ENCODE assay signal across 24 mouse cellular contexts in genomic region chr17:81282543-81282942, GRCm38 (mm10).
"Had no signal": no experiment of that assay in that cellular context is flagged by ENCODE, and none has a peak within 500 bp of the region (broad histone marks: within the 10 kb centered on the region; RNA-seq: fewer than 3 reads in every experiment).

No protein-coding gene starts in this region.

- H3K9ac ChIP-seq: forebrain, embryonic 15.5 days; forebrain, postnatal 0 days; heart, embryonic 13.5 days; heart, embryonic 15.5 days; hindbrain, embryonic 13.5 days; hindbrain, embryonic 15.5 days; kidney, embryonic 15.5 days; limb, embryonic 13.5 days; limb, embryonic 15.5 days; liver, embryonic 12.5 days had no signal

- H3K4me3 ChIP-seq: forebrain, embryonic 15.5 days; heart, adult 2 months; heart, embryonic 13.5 days; heart, embryonic 15.5 days; hindbrain, embryonic 13.5 days; hindbrain, embryonic 15.5 days; kidney, embryonic 15.5 days; limb, embryonic 13.5 days; limb, embryonic 15.5 days; liver, embryonic 12.5 days had no signal

- H3K36me3 ChIP-seq: forebrain, embryonic 15.5 days; heart, embryonic 13.5 days; heart, embryonic 15.5 days; hindbrain, embryonic 13.5 days; hindbrain, embryonic 15.5 days; kidney, embryonic 15.5 days; limb, embryonic 13.5 days; limb, embryonic 15.5 days; liver, embryonic 12.5 days had no signal

- H3K4me2 ChIP-seq: forebrain, embryonic 15.5 days; heart, embryonic 11.5 days; heart, embryonic 13.5 days; heart, embryonic 15.5 days; hindbrain, embryonic 13.5 days; hindbrain, embryonic 15.5 days; kidney, embryonic 15.5 days; limb, embryonic 13.5 days; limb, embryonic 15.5 days; liver, embryonic 12.5 days had no signal

- H3K4me1 ChIP-seq: forebrain, embryonic 15.5 days; heart, embryonic 15.5 days; hindbrain, embryonic 13.5 days; hindbrain, embryonic 15.5 days; kidney, embryonic 15.5 days; limb, embryonic 13.5 days; limb, embryonic 15.5 days; liver, embryonic 12.5 days had no signal

- DNase-seq: forebrain, postnatal 0 days; gastrocnemius, postnatal 14 days; gastrocnemius, postnatal 36 days; heart, adult 11 months; heart, adult 2 months; heart, postnatal 14 days; heart, postnatal 36 days; kidney, adult 11 months; kidney, postnatal 10 days; layer of hippocampus, adult 9-11 months; layer of hippocampus, postnatal 36 days; left cerebral cortex, postnatal 4 days had no signal

- H3K9me3 ChIP-seq: forebrain, embryonic 15.5 days; heart, embryonic 13.5 days; heart, embryonic 15.5 days; hindbrain, embryonic 13.5 days; hindbrain, embryonic 15.5 days; kidney, embryonic 15.5 days; limb, embryonic 13.5 days; limb, embryonic 15.5 days; liver, embryonic 12.5 days had no signal

- H3K27ac ChIP-seq: forebrain, embryonic 15.5 days; heart, adult 2 months; heart, embryonic 13.5 days; heart, embryonic 15.5 days; hindbrain, embryonic 13.5 days; hindbrain, embryonic 15.5 days; hindbrain, postnatal 0 days; kidney, embryonic 15.5 days; limb, embryonic 13.5 days; limb, embryonic 15.5 days; liver, embryonic 12.5 days had no signal

- H3K27me3 ChIP-seq: forebrain, embryonic 15.5 days; heart, embryonic 13.5 days; heart, embryonic 15.5 days; hindbrain, embryonic 13.5 days; hindbrain, embryonic 15.5 days; kidney, embryonic 15.5 days; limb, embryonic 13.5 days; limb, embryonic 15.5 days; liver, embryonic 12.5 days had no signal

- ATAC-seq: forebrain, embryonic 15.5 days; forebrain, postnatal 0 days; hindbrain, postnatal 0 days; intestine, embryonic 16.5 days; liver, embryonic 12.5 days had no signal
